Mouse (Mus musculus): ENCODE results near the gene Ippk. TPM values are rescaled to one million over a fixed set of nuclear protein-coding genes. Genes with fewer than 3 reads are reported as not detected.

The Ippk gene
- total RNA-seq, 2 experiments from 2014 or later = 17.7 to 18.0 TPM

DNA sequence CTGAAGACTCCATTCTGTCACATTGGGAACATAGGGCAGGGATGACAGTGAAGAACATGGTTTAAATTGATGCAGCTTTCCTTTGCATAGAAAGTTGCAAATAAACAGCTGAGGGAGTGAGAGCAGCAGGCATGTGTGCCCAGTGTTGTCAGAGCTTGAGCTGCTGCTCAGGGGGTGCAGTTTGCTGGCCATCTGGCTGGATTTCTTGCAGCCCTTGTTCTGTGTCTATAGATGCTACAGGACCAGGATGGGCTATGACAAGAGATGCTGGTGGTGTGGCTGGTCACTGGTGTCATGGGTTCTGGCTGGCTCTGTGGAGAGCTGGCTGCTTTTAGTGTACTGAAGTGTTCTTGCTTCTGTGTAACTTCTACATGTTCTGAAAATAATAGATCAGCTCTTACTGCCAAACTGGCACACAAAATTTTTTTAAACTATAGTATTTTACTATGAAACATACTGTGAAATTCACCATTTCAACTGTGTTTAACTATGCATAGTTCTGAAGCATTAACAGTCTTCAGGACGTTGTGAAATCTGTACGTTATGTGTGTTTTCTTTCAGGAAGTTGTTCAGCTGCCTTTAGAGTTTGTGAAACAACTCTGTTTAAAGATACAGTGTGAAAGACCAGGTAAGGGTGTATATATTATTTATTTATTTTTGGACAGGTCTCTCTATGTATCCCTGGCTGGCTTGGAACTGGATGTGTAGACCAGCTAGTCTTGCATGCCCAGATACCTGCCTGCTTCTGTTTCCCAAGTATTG, 12.4 kb downstream of the Ippk start:
- TF ChIP-seq CTCF (IDR thresholded peaks at IDR 0.05) = no peak
- H3K4me3 ChIP-seq = no peak overlapping the region
- intact Hi-C loops (cut with DNase I) = no loop called here
- DNase-seq (ENCODE audit: extremely low spot score in 1 of 2, low spot score in 2 of 2) = no peak
- H3K27ac ChIP-seq = 0 out of 2 replicates have a peak overlapping the region, but pooled peaks have one; percentile 19

DNA sequence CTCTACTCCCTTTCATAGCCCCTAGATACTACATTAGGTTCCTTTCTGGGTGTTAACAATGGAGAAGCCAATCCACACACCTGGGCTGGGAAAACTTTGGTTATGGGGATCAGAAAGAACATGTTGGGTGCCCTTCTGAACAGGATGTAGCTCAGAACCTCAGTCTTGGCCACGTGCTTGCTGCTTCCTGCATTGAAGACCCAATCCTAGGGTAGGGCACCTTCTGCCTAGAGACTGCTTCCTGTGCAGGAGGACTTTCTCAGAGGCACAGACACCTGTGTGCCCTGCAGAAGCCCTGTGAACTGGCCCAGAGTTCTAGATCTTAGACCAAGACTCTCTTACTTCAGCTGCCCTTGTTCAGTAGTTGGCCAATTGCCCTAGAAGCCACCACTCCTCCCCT, 14.7 kb downstream of the Ippk start:
- DNase-seq (ENCODE audit: extremely low spot score in 1 of 2, low spot score in 2 of 2) = no peak
- Histone ChIP-seq H3K4me3 (no peak overlapping the region), H3K27ac (peak overlapping the region; percentile 36; the same call in 1 of the 2 replicates)
- no peak for TF ChIP-seq CTCF (IDR thresholded peaks at IDR 0.05)
- intact Hi-C loops (cut with DNase I) = no loop called here

DNA sequence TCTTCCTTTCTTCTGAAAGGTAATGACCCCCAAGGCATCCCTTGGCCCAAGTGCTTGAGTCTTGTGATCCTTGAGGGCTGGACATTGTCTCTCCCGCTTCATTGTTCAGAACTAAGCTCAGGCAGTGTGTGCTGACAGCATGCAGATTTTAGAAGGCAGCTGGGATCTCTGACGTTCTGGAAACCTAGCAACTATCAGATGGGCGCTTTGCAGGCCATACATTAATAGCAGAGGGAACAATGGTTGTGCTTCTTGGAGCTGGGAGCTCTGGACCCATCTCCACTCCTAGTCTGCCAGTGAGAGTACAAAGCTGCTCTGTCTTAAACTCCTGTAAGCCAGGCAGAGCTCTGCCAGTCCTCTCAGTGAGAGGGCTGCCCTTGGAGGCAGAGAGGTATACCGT, 15.1 kb downstream of the Ippk start:
- H3K27ac ChIP-seq = no peak overlapping the region
- no peak for TF ChIP-seq CTCF (IDR thresholded peaks at IDR 0.05)
- DNase-seq (ENCODE audit: extremely low spot score in 1 of 2, low spot score in 2 of 2) = no peak
- intact Hi-C loops (cut with DNase I) = no loop called here
- no peak overlapping the region for H3K4me3 ChIP-seq

DNA sequence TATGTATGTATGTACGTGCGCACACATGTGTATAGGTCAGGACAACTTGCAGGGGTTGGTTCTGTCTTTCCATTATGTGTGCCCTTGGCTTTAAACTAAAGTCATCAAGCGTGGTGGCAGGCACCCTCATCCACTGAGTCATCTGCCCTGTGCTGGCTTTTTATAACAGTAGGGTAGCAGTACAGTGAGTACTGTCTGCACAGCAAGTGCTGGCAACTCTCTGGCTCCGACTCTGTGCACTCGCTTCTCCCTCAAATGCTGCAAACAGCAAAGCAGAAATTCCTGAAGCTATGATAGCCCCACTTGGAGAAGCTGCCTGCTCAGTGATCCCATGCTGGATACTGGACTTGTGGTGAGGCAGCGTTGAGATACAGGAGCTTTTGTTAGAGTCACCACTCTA, 23.4 kb downstream of the Ippk start:
- intact Hi-C loops (cut with DNase I) = no loop called here
- no peak for DNase-seq (ENCODE audit: extremely low spot score in 1 of 2, low spot score in 2 of 2)
- H3K4me3 ChIP-seq = no peak overlapping the region
- H3K27ac ChIP-seq = no peak overlapping the region
- no peak for TF ChIP-seq CTCF (IDR thresholded peaks at IDR 0.05)

DNA sequence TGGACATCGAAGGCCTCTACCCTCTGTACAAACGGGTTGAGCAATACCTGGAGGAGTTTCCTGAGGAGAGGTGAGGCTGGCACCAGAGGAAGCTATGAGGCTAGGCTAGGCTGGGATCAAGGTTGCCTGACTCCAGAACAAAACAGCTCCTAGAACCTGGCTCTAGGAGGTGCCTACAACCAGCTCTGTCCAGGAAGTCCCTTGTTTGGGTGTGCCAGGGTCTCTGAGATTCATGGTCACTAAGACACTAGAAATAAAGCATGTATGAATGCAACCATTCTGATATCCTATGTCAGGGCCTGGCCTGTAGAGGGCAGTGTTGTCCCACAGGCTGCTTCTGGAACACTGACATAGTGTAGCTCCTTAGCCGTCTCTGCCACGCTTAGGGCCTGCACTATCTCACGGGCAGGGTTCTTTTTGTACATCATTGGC, 28.3 kb downstream of the Ippk start:
- Histone ChIP-seq H3K4me3 (no peak overlapping the region), H3K27ac (no peak overlapping the region)
- DNase-seq (ENCODE audit: extremely low spot score in 1 of 2, low spot score in 2 of 2) = peak; percentile 77 to 85
- intact Hi-C loops (cut with DNase I) = loop anchor here (1.0 kb wide), 1 partner anchor 196 kb away; no protein-coding TSS in a partner anchor
- TF ChIP-seq CTCF (IDR thresholded peaks at IDR 0.05) = no peak; the same call in none of the 2 replicates

DNA sequence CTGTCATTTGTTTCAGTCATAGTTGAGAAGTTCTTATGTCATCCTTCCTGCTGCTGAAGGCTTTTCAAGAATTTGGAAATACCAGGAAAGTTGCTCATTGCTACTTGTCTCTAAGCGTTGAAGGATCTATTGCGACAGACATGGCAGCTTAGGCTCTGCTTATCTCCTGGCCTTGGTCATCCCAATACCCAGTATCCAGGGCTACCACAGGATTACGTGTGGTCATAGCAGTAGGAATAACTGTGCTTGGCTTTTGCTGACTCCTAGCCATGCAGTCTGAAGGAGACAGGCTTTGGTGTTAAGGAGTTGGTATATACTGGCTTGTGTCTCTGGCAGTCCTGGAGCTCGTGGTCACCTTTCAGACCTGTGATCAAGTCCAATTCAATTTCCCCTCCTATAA, 39.2 kb downstream of the Ippk start:
- DNase-seq (ENCODE audit: extremely low spot score in 1 of 2, low spot score in 2 of 2) = no peak
- intact Hi-C loops (cut with DNase I) = no loop called here
- no peak for TF ChIP-seq CTCF (IDR thresholded peaks at IDR 0.05)
- Histone ChIP-seq H3K27ac (peak overlapping the region; percentile 53; the same call in 1 of the 2 replicates), H3K4me3 (no peak overlapping the region)

DNA sequence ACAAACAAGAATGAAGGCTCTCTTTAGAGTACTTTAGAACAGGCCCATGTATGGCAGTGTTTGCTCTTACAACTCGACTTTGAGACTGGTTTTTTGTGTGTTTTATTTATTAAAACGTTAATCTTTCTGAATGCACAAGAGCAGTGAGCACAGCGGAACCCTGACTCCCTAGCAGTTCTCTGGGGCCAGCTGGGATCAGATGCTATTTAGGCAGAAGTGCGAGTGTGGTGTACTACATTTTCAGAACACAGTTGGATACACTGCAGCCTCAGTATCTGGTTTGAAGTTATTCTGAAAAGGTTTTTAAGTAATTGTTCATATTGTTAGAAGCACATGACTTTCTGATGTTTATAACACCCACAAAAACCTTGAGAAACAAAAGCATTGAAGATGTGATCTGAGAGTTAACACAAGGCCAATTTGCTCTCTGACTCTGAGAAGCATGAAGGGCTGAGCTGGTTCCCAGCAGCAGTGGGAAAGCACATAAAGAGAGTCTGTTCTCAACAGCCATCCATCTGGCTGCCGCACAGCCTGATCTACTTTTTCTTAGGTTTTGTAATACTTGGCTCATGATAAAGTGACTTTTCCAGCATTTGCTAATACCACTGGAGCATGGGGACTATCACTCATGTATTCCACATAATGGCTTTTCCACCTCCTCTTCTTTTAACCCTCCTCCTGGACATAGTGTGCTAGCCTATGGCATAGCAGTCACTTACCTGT, 39.8 kb downstream of the Ippk start:
- Histone ChIP-seq H3K27ac (peak overlapping the region; percentile 61), H3K4me3 (no peak overlapping the region)
- intact Hi-C loops (cut with DNase I) = no loop called here
- TF ChIP-seq CTCF (IDR thresholded peaks at IDR 0.05) = no peak
- DNase-seq (ENCODE audit: extremely low spot score in 1 of 2, low spot score in 2 of 2) = no peak

DNA sequence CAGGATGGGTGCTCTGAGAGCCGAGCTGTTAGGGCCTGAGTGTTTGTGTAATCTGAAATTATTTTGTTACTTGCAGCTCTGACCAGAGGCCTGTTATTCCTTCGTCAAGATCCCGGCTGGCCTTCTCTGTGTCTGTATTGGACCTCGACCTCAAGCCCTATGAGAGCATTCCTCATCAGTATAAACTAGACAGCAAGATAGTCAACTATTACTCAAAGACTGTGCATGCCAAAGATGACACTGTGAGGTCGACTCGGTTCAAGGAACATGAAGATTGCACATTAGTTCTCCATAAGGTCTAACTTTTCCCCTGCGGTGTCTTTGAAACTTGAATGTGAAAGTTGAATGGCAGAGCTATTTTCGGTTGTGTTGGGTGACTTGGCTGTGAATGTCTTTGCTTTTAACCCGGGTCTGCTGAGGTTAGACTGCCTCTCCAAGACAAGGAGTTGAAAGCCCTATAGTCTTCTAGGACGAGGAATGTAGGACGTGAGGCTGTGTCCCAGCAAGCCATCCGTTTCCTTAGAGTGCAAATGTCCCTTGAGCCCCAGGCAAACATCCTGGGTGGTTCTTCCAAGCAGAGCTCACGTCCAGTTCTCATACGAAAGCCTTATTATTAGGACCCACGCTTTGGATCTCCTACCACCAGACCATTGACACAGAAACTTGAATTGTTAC, 40.5 kb downstream of the Ippk start:
- Histone ChIP-seq H3K4me3 (no peak overlapping the region), H3K27ac (peak overlapping the region; percentile 61)
- DNase-seq (ENCODE audit: extremely low spot score in 1 of 2, low spot score in 2 of 2) = no peak
- no peak for TF ChIP-seq CTCF (IDR thresholded peaks at IDR 0.05)
- intact Hi-C loops (cut with DNase I) = no loop called here

DNA sequence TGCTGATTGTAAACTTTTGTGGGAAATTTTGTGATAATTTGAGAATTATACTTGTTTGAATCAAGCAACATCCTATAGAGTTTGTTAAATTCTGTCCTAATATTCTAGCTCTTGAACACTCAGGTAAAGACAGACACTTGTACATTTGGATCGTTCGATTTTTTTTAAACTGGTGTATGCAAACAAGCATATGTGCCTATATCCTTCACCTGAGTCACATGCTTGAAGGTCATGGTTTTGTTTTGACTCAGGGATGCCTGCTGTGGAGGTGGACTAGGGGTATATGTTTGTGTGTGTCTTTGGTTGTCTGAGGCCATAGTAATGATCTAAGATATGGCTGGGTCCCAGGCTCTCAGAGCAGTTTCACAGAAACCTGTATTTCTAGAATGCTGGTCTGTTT, 41.9 kb downstream of the Ippk start:
- TF ChIP-seq CTCF (IDR thresholded peaks at IDR 0.05) = no peak
- DNase-seq (ENCODE audit: extremely low spot score in 1 of 2, low spot score in 2 of 2) = no peak
- intact Hi-C loops (cut with DNase I) = no loop called here
- Histone ChIP-seq H3K27ac (0 out of 2 replicates have a peak overlapping the region, but pooled peaks have one; percentile 6), H3K4me3 (no peak overlapping the region)

DNA sequence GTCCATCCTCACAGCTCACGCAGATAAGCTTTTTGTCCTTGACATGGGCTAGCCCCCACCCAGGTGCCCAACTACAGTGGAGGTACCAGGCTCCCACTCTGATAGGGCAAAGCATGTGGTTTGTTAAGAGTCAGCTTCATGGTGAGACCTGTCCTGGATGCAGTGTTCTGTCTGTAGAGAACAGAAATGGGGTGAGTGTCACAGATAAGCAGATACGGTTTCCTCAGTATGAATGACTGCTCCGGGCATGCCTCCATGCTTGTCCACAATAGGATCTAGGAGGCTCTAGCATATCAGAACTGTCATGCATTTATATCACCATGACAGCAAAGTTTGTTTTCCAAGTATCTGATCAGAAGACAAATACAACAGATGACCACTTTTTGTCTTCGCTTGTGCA, 44.8 kb downstream of the Ippk start:
- DNase-seq (ENCODE audit: extremely low spot score in 1 of 2, low spot score in 2 of 2) = no peak
- Histone ChIP-seq H3K27ac (no peak overlapping the region), H3K4me3 (no peak overlapping the region)
- intact Hi-C loops (cut with DNase I) = no loop called here
- no peak for TF ChIP-seq CTCF (IDR thresholded peaks at IDR 0.05)

DNA sequence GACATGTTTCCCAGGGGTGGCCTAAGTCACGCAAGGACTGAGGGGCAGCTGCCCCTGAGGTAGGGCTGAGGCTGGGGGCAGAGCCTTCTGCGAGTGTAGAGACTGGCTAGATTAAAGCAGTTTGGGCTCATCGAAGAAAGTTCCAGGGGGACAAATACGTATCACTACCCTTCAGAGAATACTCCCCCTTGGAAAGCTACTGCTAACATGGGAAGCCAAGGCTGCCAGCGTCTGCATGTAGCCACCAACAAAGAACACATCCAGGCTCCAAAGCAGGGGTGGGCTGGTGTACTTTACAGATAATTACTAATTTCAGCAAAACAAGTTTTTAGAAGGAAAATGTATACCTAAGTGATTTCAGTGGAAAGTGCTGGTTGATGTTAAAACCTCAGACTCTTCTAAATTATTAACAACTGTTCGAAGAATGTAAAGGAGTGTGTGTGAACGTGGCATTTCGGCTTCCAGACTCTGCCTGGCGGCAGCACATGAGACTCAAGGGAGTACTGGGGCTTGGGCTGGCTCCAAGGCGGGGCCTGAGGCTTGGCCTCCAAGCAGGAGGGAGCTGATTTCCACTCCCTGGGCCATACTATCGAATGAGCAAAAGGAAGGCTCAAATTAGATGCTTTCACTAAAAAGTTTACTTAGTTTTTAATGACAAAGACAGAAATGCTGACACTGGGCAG, 45.5 kb downstream of the Ippk start:
- no peak for TF ChIP-seq CTCF (IDR thresholded peaks at IDR 0.05)
- intact Hi-C loops (cut with DNase I) = no loop called here
- no peak for DNase-seq (ENCODE audit: extremely low spot score in 1 of 2, low spot score in 2 of 2)
- 0 out of 2 replicates have a peak overlapping the region, but pooled peaks have one; percentile 13 for H3K27ac ChIP-seq
- no peak overlapping the region for H3K4me3 ChIP-seq
